Mouse (Mus musculus): ENCODE measurements around the gene Golga4.
"Not testable (repeated sequence)": the region's sequence is repeated elsewhere in the genome, so short reads cannot be mapped to it uniquely, and the experiment has no call there.

The Golga4 gene

DNA sequence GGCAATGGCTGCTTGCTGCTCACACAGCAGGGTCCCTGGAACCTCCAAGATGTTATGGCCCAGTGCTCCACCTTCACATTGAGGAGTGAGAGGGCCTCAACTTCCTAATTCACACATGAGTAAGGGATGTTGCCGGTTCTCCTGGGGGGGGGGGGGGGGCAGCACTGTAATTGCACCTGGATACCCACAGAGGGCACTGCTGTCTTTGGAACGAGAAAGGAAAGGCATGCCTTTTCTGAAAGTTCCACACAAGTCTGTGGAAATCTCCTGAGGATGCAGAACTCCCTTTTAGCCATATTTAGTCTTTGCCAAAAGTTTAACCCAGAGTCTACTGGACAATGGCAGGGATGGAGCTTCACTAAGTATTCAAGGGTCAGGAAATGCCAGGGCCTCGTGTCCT lies 83.2 kb downstream of the Golga4 start:
- DNase-seq (ENCODE audit: low spot score in 2 of 2), result no peak

DNA sequence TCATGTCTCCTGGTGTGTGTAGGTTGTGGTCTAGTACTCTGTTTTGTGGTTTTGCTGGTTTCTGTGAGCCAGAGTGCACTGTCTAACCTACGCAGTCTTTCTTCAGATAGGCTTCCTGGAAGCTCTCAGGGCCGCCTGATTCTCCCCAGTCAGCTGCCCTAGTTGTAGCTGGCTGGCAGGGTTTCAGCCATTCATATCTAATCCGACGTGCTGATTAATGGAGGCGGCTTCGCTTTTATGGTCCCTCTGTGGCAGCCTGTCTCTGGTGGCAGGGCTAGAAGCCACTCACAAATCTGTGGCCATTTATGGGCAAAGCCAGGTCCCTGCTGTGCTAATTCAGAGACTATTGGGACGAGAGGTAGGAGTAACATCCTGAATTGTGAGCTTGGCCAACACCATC lies 84.2 kb downstream of the Golga4 start:
- DNase-seq (ENCODE audit: low spot score in 2 of 2), result no peak

DNA sequence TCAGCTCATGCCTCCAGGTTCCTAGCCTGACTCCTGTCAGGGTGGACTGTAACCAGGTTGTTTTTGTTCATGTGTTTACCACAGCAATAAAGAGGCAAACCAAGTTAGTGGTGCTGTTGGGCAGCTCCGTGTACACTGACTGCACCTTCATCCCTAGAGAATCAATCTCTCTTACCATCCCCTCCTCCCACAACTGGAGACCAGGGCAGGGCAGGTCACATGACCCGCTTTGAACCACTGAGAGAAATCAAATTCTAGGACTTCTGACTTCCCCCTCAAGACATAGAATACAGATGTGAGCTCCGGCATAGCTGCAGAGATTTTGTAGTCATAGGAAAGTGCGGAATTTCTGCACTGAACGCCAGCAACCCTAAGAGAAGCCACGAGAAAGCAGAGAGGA lies 85.6 kb downstream of the Golga4 start:
- no peak for DNase-seq (ENCODE audit: low spot score in 2 of 2)

- no peak for DNase-seq (ENCODE audit: low spot score in 2 of 2)
Measured at GRCm38 (mm10) chr9:118592585-118593249, 86.7 kb downstream of the Golga4 start.

GRCm38 (mm10) chr9:118593443-118593842 lies 87.4 kb downstream of the Golga4 start:
- no peak for DNase-seq (ENCODE audit: low spot score in 2 of 2)

DNA sequence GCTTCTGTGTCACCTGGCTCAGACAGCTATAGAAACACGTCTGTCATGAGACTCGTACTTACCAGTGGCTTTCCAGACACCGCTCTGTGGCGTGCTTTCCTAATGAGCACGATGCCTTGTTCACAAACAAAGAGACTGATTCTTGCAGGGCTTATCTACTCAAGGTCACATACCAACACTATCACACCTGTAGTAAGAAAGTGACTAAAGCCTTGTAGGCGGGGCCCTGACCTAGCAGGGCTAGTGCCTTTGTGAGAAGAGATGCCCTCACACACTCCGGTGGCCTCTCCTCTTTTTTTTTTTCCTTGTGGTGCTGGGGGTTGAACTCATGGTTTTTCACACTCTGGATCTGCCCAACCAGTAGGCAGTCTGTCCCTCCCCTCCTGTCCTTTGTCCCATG lies 90.7 kb downstream of the Golga4 start:
- DNase-seq (ENCODE audit: low spot score in 2 of 2), result no peak

DNA sequence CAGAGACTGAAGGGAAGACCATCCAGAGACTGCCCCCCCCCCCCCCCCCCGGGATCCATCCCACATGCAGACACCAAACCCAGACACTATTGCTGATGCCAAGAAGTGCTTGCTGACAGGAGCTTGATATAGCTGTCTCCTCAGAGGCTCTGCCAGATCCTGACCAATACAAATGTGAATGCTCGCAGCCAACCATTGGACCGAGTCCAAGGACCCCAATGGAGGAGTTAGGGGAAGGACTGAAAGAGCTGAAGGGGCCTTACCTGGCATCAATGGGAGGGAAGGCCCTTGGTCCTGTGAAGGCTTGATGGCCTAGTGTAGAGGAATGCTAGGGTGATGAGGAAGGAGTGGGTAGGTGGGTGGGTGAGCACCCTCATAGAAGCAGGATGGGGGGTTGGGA lies 94.3 kb downstream of the Golga4 start:
- not testable (repeated sequence) for DNase-seq (ENCODE audit: low spot score in 2 of 2)

DNA sequence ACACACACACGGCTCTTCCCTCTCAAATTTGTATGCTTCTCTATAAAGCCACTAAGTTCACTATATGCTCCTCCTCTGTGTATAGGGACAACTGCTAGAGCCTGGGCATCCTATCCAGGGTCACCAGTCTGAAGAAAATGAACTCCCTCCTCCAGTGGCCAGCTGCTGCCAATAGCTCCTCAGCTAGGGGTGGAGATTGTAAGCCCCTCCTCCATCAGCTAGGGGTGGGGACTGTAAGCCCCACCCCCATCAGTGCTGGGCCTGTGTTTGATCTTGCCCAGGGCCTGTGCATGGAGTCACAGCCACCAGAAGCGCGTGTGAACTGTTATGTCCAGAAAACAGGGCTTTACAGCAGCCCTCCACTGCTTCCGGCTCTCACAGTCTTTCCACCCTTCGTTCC lies 96.5 kb downstream of the Golga4 start:
- DNase-seq (ENCODE audit: low spot score in 2 of 2), result no peak

DNA sequence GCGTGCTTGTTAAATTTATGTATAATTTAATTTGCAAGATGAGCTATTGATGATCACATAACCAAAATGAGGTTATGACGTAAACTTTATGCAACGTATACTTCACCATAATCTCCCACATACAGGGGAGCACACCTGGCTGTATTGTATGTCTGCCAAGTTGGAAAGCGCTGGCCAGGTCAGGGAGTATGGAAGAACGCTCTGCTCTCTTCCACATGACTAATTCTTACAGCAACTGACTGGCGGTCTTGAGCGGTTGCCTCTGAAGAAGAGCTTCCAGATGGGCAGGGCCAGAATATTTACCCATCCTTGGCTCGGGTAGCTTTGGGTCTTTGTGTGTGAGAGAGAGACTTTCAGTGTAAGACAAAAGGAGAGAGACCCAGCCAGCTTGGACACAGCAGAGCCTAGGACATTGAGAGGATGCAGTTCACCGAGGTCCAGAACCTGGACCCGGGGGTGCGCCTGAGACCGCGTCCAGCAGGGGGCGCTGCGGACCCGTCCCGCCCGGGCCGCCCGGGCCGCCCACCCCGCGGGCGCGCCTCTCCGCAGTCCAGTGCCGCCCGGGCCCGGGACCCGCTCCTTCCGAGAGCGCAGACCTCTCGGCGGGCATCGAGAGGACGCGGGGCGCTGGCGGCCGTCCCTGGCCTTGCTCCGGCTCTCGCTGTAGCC lies 100.2 kb downstream of the Golga4 start, which contains the start of gene Itga9:
Gene Itga9, plus strand, starts transcription at position 543 of the 669 bp plus-strand sequence.
- DNase-seq (ENCODE audit: low spot score in 2 of 2), result peak in 1 of 2 experiments; percentile 64

- DNase-seq (ENCODE audit: low spot score in 2 of 2), result no peak
Measured at GRCm38 (mm10) chr9:118606817-118607371, 100.8 kb downstream of the Golga4 start.

- DNase-seq (ENCODE audit: low spot score in 2 of 2), result no peak
Measured at GRCm38 (mm10) chr9:118607701-118608401, 101.8 kb downstream of the Golga4 start.

DNA sequence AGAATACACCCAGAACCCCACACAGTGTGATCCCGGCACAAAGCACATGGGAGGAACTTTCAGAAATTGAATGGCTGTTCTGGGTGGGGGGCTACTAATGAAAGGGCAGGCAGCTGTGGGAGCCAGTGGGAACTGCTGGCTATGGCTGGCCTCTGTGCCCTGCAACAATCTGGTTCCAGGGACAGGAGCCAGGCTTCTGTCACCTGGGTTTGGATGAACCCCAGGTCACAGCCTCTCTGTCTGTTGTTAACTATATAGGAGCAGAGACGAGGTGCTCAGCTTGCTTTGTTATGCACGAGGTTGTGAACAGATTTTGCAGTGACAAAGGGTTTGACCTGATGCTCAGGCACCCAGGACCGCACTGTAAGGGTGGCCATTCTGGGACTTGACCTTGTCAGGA lies 102.5 kb downstream of the Golga4 start:
- no peak for DNase-seq (ENCODE audit: low spot score in 2 of 2)

DNA sequence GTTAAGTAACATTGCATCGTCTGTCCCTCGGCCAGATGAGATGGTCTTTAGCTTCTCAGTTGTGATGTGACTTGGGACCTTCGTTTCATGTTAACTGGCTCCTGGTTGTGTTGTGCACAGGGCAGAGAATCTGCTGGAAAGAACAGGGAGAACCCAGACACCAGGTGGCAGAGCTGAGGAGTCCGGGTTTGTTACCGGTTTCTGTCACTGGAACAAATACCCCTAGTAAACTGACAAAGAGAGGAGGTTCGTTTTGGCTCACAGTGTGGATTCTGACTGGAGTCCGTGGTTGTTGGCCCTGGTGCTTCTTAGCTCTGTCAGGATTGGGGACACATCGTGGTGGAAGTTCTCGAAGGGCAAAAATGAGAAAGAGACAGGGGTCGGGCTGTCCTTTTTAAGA lies 104.0 kb downstream of the Golga4 start:
- DNase-seq (ENCODE audit: low spot score in 2 of 2), result no peak

DNA sequence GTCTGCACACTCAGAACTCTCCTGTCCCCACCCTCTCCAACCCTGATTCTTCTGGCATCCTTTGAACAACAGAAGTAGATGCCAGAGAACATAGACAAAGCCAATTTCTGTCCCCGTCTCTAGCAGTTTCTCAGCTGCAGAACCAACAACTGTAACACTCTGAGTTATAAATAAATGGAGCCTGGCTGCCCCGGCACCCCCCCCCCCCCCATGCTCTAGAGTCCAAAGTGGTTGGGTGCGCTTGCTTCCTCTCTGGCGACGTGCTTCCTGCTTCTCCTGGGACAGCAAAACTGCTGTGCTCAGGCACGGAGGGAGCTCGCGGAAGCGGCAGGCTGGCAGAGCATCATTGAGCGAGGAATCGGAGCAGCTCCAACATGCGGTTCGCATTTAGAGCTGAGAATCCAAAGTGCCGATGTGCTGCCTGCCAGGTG lies 105.1 kb downstream of the Golga4 start:
- peak in 1 of 2 experiments; percentile 44 for DNase-seq (ENCODE audit: low spot score in 2 of 2)

- no peak for DNase-seq (ENCODE audit: low spot score in 2 of 2)
Measured at GRCm38 (mm10) chr9:118611958-118612581, 106.0 kb downstream of the Golga4 start.

- no peak for DNase-seq (ENCODE audit: low spot score in 2 of 2)
Measured at GRCm38 (mm10) chr9:118617237-118617636, 111.2 kb downstream of the Golga4 start.

DNA sequence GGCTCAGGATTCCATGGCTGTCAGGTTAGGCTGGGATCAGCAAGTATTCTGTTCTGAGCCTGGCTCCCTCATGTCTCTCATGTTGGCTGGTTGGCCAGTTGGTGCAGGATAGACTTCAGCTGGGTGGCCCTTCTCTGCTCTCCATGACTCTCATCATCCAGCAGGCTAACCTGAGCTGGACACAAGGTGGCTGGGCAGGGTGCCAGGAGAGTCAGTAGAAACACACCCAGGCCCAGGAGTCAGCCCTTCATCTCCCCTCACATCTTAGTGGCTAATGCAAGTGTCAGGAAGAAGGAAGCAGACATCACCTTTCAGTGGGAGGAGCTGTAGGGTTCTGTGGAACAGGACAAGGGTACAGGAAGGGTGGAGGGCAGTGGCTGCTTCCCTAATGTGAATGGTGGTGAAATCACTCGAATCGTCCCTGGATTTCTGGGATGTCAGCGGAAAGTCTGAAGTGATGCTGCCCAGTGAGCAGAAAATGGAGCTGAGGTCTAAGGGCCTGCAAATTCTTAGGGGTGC lies 112.7 kb downstream of the Golga4 start:
- DNase-seq (ENCODE audit: low spot score in 2 of 2), result no peak

GRCm38 (mm10) chr9:118620807-118621206 lies 114.7 kb downstream of the Golga4 start:
- no peak for DNase-seq (ENCODE audit: low spot score in 2 of 2)

DNA sequence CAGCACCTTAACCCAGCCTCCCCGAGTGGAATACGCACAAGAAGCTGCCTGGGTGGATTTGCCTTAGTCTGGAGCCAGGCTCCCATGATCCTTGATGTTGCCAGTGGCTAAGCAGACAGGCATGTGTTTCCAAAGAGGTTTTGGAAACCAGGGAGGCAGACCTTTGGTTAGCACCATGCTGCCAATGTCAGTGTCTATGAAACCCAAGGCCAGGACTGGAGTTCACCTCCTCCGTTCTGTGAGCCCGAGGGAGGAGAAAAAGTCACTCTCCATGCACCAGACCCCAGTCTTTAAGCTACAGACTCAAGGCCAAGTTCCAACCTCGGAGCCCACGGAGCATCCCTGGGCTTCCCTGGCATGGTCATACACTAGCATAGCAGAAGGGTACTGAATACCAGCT lies 115.6 kb downstream of the Golga4 start:
- DNase-seq (ENCODE audit: low spot score in 2 of 2), result no peak

DNA sequence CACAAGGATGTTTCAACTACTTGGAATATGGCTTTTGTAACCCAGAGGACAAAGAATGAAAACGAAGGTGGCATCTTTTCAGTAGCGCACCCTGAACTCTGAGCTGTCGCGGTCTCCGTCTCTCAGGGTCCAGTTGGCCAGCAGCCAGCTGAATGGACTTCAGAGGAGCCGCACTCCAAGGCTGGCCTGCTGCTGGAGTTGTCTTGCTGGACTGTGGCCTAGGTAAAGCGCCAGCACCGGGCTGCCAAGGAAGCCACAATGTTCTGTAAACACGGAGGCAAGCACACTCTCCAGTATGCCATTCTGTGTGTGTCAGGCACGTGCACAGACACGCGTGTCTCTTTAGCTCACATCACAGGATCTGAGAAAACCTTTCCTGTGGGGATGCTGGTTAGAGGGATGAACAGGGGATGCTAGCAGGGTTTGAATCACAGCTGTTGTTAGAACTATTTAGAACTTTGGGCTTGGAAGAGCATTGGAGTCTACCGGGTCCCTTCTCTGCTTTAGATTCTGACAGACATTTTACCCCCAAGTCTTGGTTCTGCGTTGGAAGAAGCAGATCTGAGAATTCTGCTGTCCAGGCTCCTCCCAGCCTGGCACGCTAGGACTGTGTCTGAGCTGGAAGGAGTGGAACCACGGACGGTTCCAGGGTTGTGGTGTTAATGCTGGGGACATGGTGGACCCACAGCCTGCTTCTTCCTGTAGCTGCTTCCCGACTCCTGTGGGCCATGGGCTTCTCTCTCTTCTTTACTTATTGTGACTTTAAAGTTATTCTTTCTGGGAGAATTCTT lies 116.5 kb downstream of the Golga4 start:
- DNase-seq (ENCODE audit: low spot score in 2 of 2), result no peak

GRCm38 (mm10) chr9:118623483-118623882 lies 117.4 kb downstream of the Golga4 start:
- no peak for DNase-seq (ENCODE audit: low spot score in 2 of 2)
